In genomic region chr1:156781076-156781741, GRCm38 (mm10) we compare ENCODE assay signal across 8 mouse cellular contexts. TPM values are rescaled to one million over a fixed set of nuclear protein-coding genes. Genes with fewer than 3 reads are reported as not detected.
DNase-seq lines count a peak whose midpoint lies in the region; ATAC-seq and TF ChIP-seq lines count a peak whose summit lies in the region.

No protein-coding gene starts in this region.

- TF ChIP-seq POLR2A in kidney, adult 2 months (IDR thresholded peaks at IDR 0.05; ENCODE audit: low read depth, low read length): no peak

- H3K27ac ChIP-seq in kidney, adult 2 months (ENCODE audit: insufficient read depth, low read depth, low read length): no peak overlapping the region
- peak overlapping the region; percentile 93 for H3K27ac ChIP-seq in embryonic facial prominence, embryonic 12.5 days
- H3K27ac ChIP-seq in midbrain, postnatal 0 days (ENCODE audit: low read depth, low read length): no peak overlapping the region; the same call in 1 of the 2 replicates

- no peaks in the 10 kb centered on the region for H3K9me3 ChIP-seq in embryonic facial prominence, embryonic 12.5 days
- H3K9me3 ChIP-seq in midbrain, postnatal 0 days (ENCODE audit: low read length): no peaks in the 10 kb centered on the region

- peak; percentile 53; the same call in 1 of the 2 replicates for ATAC-seq in embryonic facial prominence, embryonic 12.5 days (ENCODE audit: insufficient number of reproducible peaks, insufficient read depth, low FRiP score, low TSS enrichment)
- peak; percentile 63 for ATAC-seq in midbrain, postnatal 0 days (ENCODE audit: low FRiP score)
- no peak for ATAC-seq in megakaryocyte, adult 5-6 weeks (ENCODE audit: poor library complexity, severe bottlenecking)

- no peak overlapping the region for H3K9ac ChIP-seq in embryonic facial prominence, embryonic 12.5 days
- no peak overlapping the region for H3K9ac ChIP-seq in midbrain, postnatal 0 days (replicated peaks; ENCODE audit: low read length, poor library complexity, severe bottlenecking)

- 35% methylated on average over 12 of the region's 12 CpGs for WGBS in kidney, adult 2 months
- 8% methylated on average over 12 of the region's 12 CpGs for WGBS in embryonic facial prominence, embryonic 12.5 days
- 11% methylated on average over 12 of the region's 12 CpGs for WGBS in midbrain, postnatal 0 days

- TF ChIP-seq CTCF in kidney, adult 2 months (conservative IDR thresholded peaks at IDR 0.05; ENCODE audit: insufficient read depth, insufficient read length, low read depth, low read length): no peak
- TF ChIP-seq CTCF in midbrain, postnatal 0 days (IDR thresholded peaks at IDR 0.05): peak; percentile 12; the same call in 1 of the 2 replicates

- no peak overlapping the region for H3K4me3 ChIP-seq in kidney, adult 2 months (ENCODE audit: insufficient read depth, low read depth, low read length)
- no peak overlapping the region for H3K4me3 ChIP-seq in embryonic facial prominence, embryonic 12.5 days
- no peak overlapping the region for H3K4me3 ChIP-seq in midbrain, postnatal 0 days (ENCODE audit: low read depth, low read length)

- H3K4me1 ChIP-seq in kidney, adult 2 months (ENCODE audit: control insufficient read depth, insufficient read depth, low read length): no peaks in the 10 kb centered on the region
- H3K4me1 ChIP-seq in embryonic facial prominence, embryonic 12.5 days: peaks cover 51% of the 10 kb centered on the region
- H3K4me1 ChIP-seq in midbrain, postnatal 0 days (ENCODE audit: insufficient read depth, low read length): peaks cover 7% of the 10 kb centered on the region; the same call in 1 of the 2 replicates

- H3K4me2 ChIP-seq in embryonic facial prominence, embryonic 12.5 days (replicated peaks): 0 out of 2 replicates have a peak overlapping the region, but pooled peaks have one; percentile 5
- H3K4me2 ChIP-seq in midbrain, postnatal 0 days (ENCODE audit: low read depth, low read length, poor library complexity, severe bottlenecking): no peak overlapping the region

- H3K27me3 ChIP-seq in kidney, adult 2 months (replicated peaks; ENCODE audit: control insufficient read depth, insufficient read depth, low read length): no peaks in the 10 kb centered on the region
- no peaks in the 10 kb centered on the region for H3K27me3 ChIP-seq in embryonic facial prominence, embryonic 12.5 days
- no peaks in the 10 kb centered on the region for H3K27me3 ChIP-seq in midbrain, postnatal 0 days (ENCODE audit: insufficient read depth, low read length)

- DNase-seq in kidney, adult 2 months: peak; percentile 21
- DNase-seq in kidney, postnatal 25 days: no peak
- DNase-seq in heart, adult 9 months (ENCODE audit: low spot score in 2 of 2): peak; percentile 88 to 90
- DNase-seq in kidney, postnatal 10 days: peak; percentile 68
- DNase-seq in midbrain, postnatal 0 days (ENCODE audit: low spot score): peak; percentile 78
- no peak for DNase-seq in spleen, adult 12 weeks (ENCODE audit: low spot score)

- no peaks in the 10 kb centered on the region for H3K36me3 ChIP-seq in kidney, adult 2 months (ENCODE audit: control insufficient read depth, insufficient read depth, low read length)
- no peaks in the 10 kb centered on the region for H3K36me3 ChIP-seq in embryonic facial prominence, embryonic 12.5 days
- H3K36me3 ChIP-seq in midbrain, postnatal 0 days (ENCODE audit: insufficient read depth, low read length): no peaks in the 10 kb centered on the region

RNA-seq across cellular contexts. Expression of gene Angptl1, which starts 57.2 kb away (rescaled TPM):
- 0.49 and 0.75 TPM in 2 replicates for polyA plus RNA-seq in kidney, adult 2 months (2012; rRNA removed)
- 21.3 and 24.1 TPM in 2 replicates for polyA plus RNA-seq in embryonic facial prominence, embryonic 12.5 days (2016; fragmentation: Nextera tagmentation; extraction: Ambion mirVana)
- total RNA-seq in midbrain, postnatal 0 days (2014; rRNA removed): 0.47 TPM in 1 of 2 replicates, not detected in the other
- polyA plus RNA-seq in midbrain, postnatal 0 days (2015; fragmentation: Nextera tagmentation; extraction: Ambion mirVana): 0.25 and 0.27 TPM in 2 replicates
- total RNA-seq in megakaryocyte, adult 5-6 weeks (2015): not detected in 2 replicates
- 0.15 and 0.61 TPM in 2 replicates for total RNA-seq in megakaryocyte, adult 5-6 weeks (2017)

Comparison
In these comparisons a context has a peak if more than half of its experiments do, and no peak if none do; other contexts are left out.
1. DNase-seq: peak in kidney, adult 2 months (single experiment), heart, adult 9 months (2 of 2), kidney, postnatal 10 days (single experiment) and midbrain, postnatal 0 days (single experiment); none in kidney, postnatal 25 days (0 of 2) and spleen, adult 12 weeks (single experiment).
2. RNA of gene Angptl1, which starts 57.2 kb away (polyA plus RNA-seq): 21.3 to 24.1 TPM in embryonic facial prominence, embryonic 12.5 days; 0.49 to 0.75 TPM in kidney, adult 2 months and 0.25 to 0.27 TPM in midbrain, postnatal 0 days; every median in the first group is over 10 times any median in the second.